In the genomic region with DNA sequence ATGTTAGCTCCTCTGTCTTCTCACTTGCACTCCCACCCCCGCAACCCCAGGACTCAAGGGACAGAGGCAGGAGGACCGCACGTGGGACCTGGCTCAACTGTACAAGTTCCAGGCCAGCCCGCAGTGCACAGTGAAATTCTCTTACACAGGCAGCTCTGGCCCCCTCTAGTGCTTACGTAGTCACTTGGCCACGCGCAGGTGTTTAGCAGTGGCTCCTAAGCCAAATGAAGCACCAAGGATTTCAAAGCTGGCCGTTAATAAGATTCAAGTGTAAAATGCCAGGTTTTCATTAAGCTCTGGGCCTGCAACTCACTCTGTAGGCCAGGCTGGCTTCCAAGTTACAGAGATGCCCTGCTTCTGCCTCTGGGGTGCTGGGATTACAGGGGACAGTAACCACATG, we compare ENCODE assay signal across 24 mouse cellular contexts. TPM values are rescaled to one million over a fixed set of nuclear protein-coding genes. Genes with fewer than 3 reads are reported as not detected.
A peak's percentile ranks its signal among the peaks of the same experiment; 100 is the strongest.
DNase-seq lines count a peak whose midpoint lies in the region; ATAC-seq and TF ChIP-seq lines count a peak whose summit lies in the region.
"Had no signal": no experiment of that assay in that cellular context is flagged by ENCODE, and none has a peak within 500 bp of the region (broad histone marks: within the 10 kb centered on the region; RNA-seq: fewer than 3 reads in every experiment).

No protein-coding gene starts in this region.

- no peak overlapping the region for H3K9ac ChIP-seq in kidney, postnatal 0 days (ENCODE audit: low read depth, low read length)
- no peak overlapping the region for H3K9ac ChIP-seq in kidney, embryonic 14.5 days (ENCODE audit: low read depth, low read length)
- H3K9ac ChIP-seq: forebrain, embryonic 13.5 days; heart, embryonic 13.5 days; liver, embryonic 13.5 days; neural tube, embryonic 12.5 days had no signal

- no peaks in the 10 kb centered on the region for H3K4me1 ChIP-seq in kidney, postnatal 0 days (replicated peaks; ENCODE audit: insufficient read depth, low read length)
- H3K4me1 ChIP-seq in kidney, embryonic 14.5 days (ENCODE audit: control insufficient read depth, insufficient read depth, low read length): no peaks in the 10 kb centered on the region
- H3K4me1 ChIP-seq: forebrain, embryonic 13.5 days; heart, embryonic 13.5 days; liver, embryonic 13.5 days; neural tube, embryonic 12.5 days had no signal

- peaks cover 82% of the 10 kb centered on the region for H3K36me3 ChIP-seq in kidney, postnatal 0 days (ENCODE audit: insufficient read depth, low read length)
- peaks cover 89% of the 10 kb centered on the region for H3K36me3 ChIP-seq in kidney, embryonic 14.5 days (ENCODE audit: control insufficient read depth, insufficient read depth, low read length)
- H3K36me3 ChIP-seq in macrophage (ENCODE audit: inconsistent target): peaks cover 84% of the 10 kb centered on the region

- H3K4me2 ChIP-seq in kidney, postnatal 0 days (ENCODE audit: low read length): no peak overlapping the region
- H3K4me2 ChIP-seq in kidney, embryonic 14.5 days (replicated peaks; ENCODE audit: low read depth, low read length): no peak overlapping the region
- H3K4me2 ChIP-seq: forebrain, embryonic 13.5 days; heart, embryonic 13.5 days; liver, embryonic 13.5 days; neural tube, embryonic 12.5 days had no signal

- DNase-seq in cerebellum, adult 11-12 months: peak; percentile 64
- DNase-seq in kidney, postnatal 0 days (ENCODE audit: low spot score): no peak
- DNase-seq in cerebellum, adult 8-10 months: peak; percentile 49
- no peak for DNase-seq in testis, postnatal 14 days (ENCODE audit: low spot score)
- DNase-seq in neural tube, embryonic 10.5 days (ENCODE audit: extremely low spot score, low spot score): no peak
- DNase-seq: adrenal gland, postnatal 14 days; gastrocnemius, adult 2 months; heart, postnatal 36 days; kidney, adult 9 months; liver, embryonic 13.5 days; right cerebral cortex, postnatal 14 days; thymus, adult 18-20 months had no signal

- H3K4me3 ChIP-seq in kidney, postnatal 0 days (replicated peaks; ENCODE audit: low read depth, low read length): no peak overlapping the region
- H3K4me3 ChIP-seq in kidney, embryonic 14.5 days (ENCODE audit: low read length): no peak overlapping the region
- no peak overlapping the region for H3K4me3 ChIP-seq in macrophage (ENCODE audit: inconsistent target)
- H3K4me3 ChIP-seq: forebrain, embryonic 13.5 days; gastrocnemius, adult 2 months; heart, embryonic 13.5 days; liver, embryonic 13.5 days; neural tube, embryonic 12.5 days had no signal

- no peaks in the 10 kb centered on the region; the same call in 1 of the 2 replicates for H3K79me2 ChIP-seq in macrophage (ENCODE audit: inconsistent target)

- TF ChIP-seq CTCF in kidney, postnatal 0 days (IDR thresholded peaks at IDR 0.05; ENCODE audit: low read depth): 0 out of 2 replicates have a peak, but pooled peaks have one; percentile 6

- WGBS in kidney, postnatal 0 days: 96% methylated on average over 8 of the region's 8 CpGs
- 96% methylated on average over 8 of the region's 8 CpGs for WGBS in kidney, embryonic 14.5 days
- 98% methylated on average over 8 of the region's 8 CpGs for WGBS in macrophage (ENCODE audit: missing documents)

- H3K27ac ChIP-seq in kidney, postnatal 0 days: no peak overlapping the region
- H3K27ac ChIP-seq in kidney, embryonic 14.5 days (ENCODE audit: low read depth, low read length): no peak overlapping the region
- H3K27ac ChIP-seq in macrophage: peak overlapping the region; percentile 96; the same call in 1 of the 2 replicates
- H3K27ac ChIP-seq: heart, embryonic 13.5 days; liver, embryonic 13.5 days; neural tube, embryonic 12.5 days had no signal

- H3K9me3 ChIP-seq in kidney, postnatal 0 days (replicated peaks; ENCODE audit: low read length): no peaks in the 10 kb centered on the region
- H3K9me3 ChIP-seq in kidney, embryonic 14.5 days (ENCODE audit: control insufficient read depth, low read length): no peaks in the 10 kb centered on the region
- H3K9me3 ChIP-seq: forebrain, embryonic 13.5 days; heart, embryonic 13.5 days; neural tube, embryonic 12.5 days had no signal

- ATAC-seq in cerebellum, adult (ENCODE audit: insufficient number of reproducible peaks, low FRiP score, low TSS enrichment): no peak
- no peak for ATAC-seq in kidney, postnatal 0 days (replicated peaks; ENCODE audit: low FRiP score, low read depth)
- ATAC-seq in kidney, embryonic 14.5 days (ENCODE audit: low FRiP score, low TSS enrichment): no peak
- ATAC-seq: activated CD4-positive, CD25-positive, alpha-beta regulatory T cell, adult 4 months; CD4-positive, CD25-positive, alpha-beta regulatory T cell, adult 4 months; forebrain, embryonic 13.5 days had no signal

- H3K27me3 ChIP-seq in kidney, postnatal 0 days (ENCODE audit: insufficient read depth, low read length): no peaks in the 10 kb centered on the region
- no peaks in the 10 kb centered on the region for H3K27me3 ChIP-seq in kidney, embryonic 14.5 days (ENCODE audit: control insufficient read depth, insufficient read depth, low read length)
- H3K27me3 ChIP-seq: forebrain, embryonic 13.5 days; heart, embryonic 13.5 days; liver, embryonic 13.5 days; neural tube, embryonic 12.5 days had no signal

RNA-seq across cellular contexts. Expression of a gene that starts 35.0 kb away (rescaled TPM):
- 24.6 and 26.4 TPM in 2 replicates for polyA plus RNA-seq in kidney, postnatal 0 days (2015; fragmentation: Nextera tagmentation; extraction: Ambion mirVana)
- polyA plus RNA-seq in kidney, embryonic 14.5 days (2014; fragmentation: Nextera tagmentation; extraction: Ambion mirVana): 28.0 and 37.3 TPM in 2 replicates
- 100 to 1,000 TPM in 4 of 26 experiments, 10 to 100 TPM in 22; 30.8 to 125 (median 48.0) TPM for total RNA-seq in macrophage (2018; cell fraction: chromatin; rRNA removed)
- 10 to 100 TPM; 10.3 to 24.2 (median 12.9) TPM for total RNA-seq in macrophage (2018; cell fraction: cytosol; rRNA removed)
- 10 to 100 TPM; 18.3 to 78.5 (median 37.7) TPM for total RNA-seq in macrophage (2018; cell fraction: nucleus; rRNA removed)
- 10.7 to 11.7 TPM (median 11.6 TPM) in 3 replicates for polyA plus RNA-seq in macrophage (2018)

RNA-seq across cellular contexts. Expression of a gene that starts 43.5 kb away (rescaled TPM):
- 0.41 and 0.47 TPM in 2 replicates for polyA plus RNA-seq in kidney, postnatal 0 days (2015; fragmentation: Nextera tagmentation; extraction: Ambion mirVana)
- polyA plus RNA-seq in kidney, embryonic 14.5 days (2014; fragmentation: Nextera tagmentation; extraction: Ambion mirVana): not detected in 2 replicates
- total RNA-seq in macrophage (2018; cell fraction: chromatin; rRNA removed): not detected
- not detected for total RNA-seq in macrophage (2018; cell fraction: cytosol; rRNA removed)
- total RNA-seq in macrophage (2018; cell fraction: nucleus; rRNA removed): not detected
- polyA plus RNA-seq in macrophage (2018): not detected in 3 replicates
- total RNA-seq: adrenal gland, postnatal 14 days; granulocyte monocyte progenitor cell, adult 5-6 weeks; megakaryocyte progenitor cell, adult 5-6 weeks had no signal
- polyA plus RNA-seq: activated CD4-positive, CD25-positive, alpha-beta regulatory T cell, adult 4 months; CD4-positive, CD25-positive, alpha-beta regulatory T cell, adult 4 months; forebrain, embryonic 13.5 days; heart, embryonic 13.5 days; limb, embryonic 11.5 days; liver, embryonic 13.5 days; lung, embryonic 16.5 days; neural tube, embryonic 12.5 days had no signal

RNA-seq across cellular contexts. Expression of a gene that starts 58.8 kb away (rescaled TPM):
- 0.29 and 0.41 TPM in 2 replicates for polyA plus RNA-seq in kidney, postnatal 0 days (2015; fragmentation: Nextera tagmentation; extraction: Ambion mirVana)
- polyA plus RNA-seq in kidney, embryonic 14.5 days (2014; fragmentation: Nextera tagmentation; extraction: Ambion mirVana): 0.09 TPM in 1 of 2 replicates, not detected in the other
- not detected for total RNA-seq in macrophage (2018; cell fraction: chromatin; rRNA removed)
- total RNA-seq in macrophage (2018; cell fraction: cytosol; rRNA removed): not detected
- total RNA-seq in macrophage (2018; cell fraction: nucleus; rRNA removed): under 1 TPM in 1 of 26 experiments, not detected in 25; 0.24 TPM
- not detected in 3 replicates for polyA plus RNA-seq in macrophage (2018)
- total RNA-seq: granulocyte monocyte progenitor cell, adult 5-6 weeks; megakaryocyte progenitor cell, adult 5-6 weeks had no signal
- polyA plus RNA-seq: activated CD4-positive, CD25-positive, alpha-beta regulatory T cell, adult 4 months; CD4-positive, CD25-positive, alpha-beta regulatory T cell, adult 4 months; forebrain, embryonic 13.5 days; neural tube, embryonic 12.5 days had no signal

RNA-seq across cellular contexts. Expression of a gene that starts 59.0 kb away (rescaled TPM):
- polyA plus RNA-seq in kidney, postnatal 0 days (2015; fragmentation: Nextera tagmentation; extraction: Ambion mirVana): 6.2 and 6.6 TPM in 2 replicates
- 13.1 and 19.3 TPM in 2 replicates for polyA plus RNA-seq in kidney, embryonic 14.5 days (2014; fragmentation: Nextera tagmentation; extraction: Ambion mirVana)
- total RNA-seq in macrophage (2018; cell fraction: chromatin; rRNA removed): 100 to 1,000 TPM in 24 of 26 experiments, 10 to 100 TPM in 2; 68.8 to 720 (median 236) TPM
- total RNA-seq in macrophage (2018; cell fraction: cytosol; rRNA removed): 10 to 100 TPM; 19.1 to 56.6 (median 39.3) TPM
- total RNA-seq in macrophage (2018; cell fraction: nucleus; rRNA removed): 100 to 1,000 TPM in 19 of 26 experiments, 10 to 100 TPM in 7; 47.8 to 495 (median 124) TPM
- polyA plus RNA-seq in macrophage (2018): 18.2 to 31.4 TPM (median 19.2 TPM) in 3 replicates

Comparison
In these comparisons a context has a peak if more than half of its experiments do, and no peak if none do; other contexts are left out.
1. DNase-seq: peak in cerebellum, adult 11-12 months (single experiment) and cerebellum, adult 8-10 months (single experiment); none in kidney, postnatal 0 days (single experiment), testis, postnatal 14 days (single experiment) and neural tube, embryonic 10.5 days (single experiment).